Mouse (Mus musculus) heart, embryonic 12.5 days (tissue): ENCODE data around the gene Hes1. TPM values are rescaled to one million over a fixed set of nuclear protein-coding genes. Genes with fewer than 3 reads are reported as not detected.
A peak's percentile ranks its signal among the peaks of the same experiment; 100 is the strongest.

Experiments
- ATAC-seq: fragments of 200-750 bp; cut with Nextera tagmentation; 2 replicates; pipeline ENCODE4 v1.8.0; 2017; ENCODE audit warnings: moderate TSS enrichment, moderate library complexity; ENCODE audit not compliant: insufficient number of reproducible peaks, low FRiP score
- H3K27ac ChIP-seq: fragments of 300-500 bp; sonication (generic); 2 replicates; pipeline ENCODE4 v1.5.1; 2016; ENCODE audit warnings: mild to moderate bottlenecking, moderate library complexity; ENCODE audit not compliant: poor library complexity, severe bottlenecking
- H3K27me3 ChIP-seq: fragments of 300-500 bp; sonication (generic); replicated peaks from 2 replicates; pipeline ENCODE4 v1.6.1; 2016; ENCODE audit warnings: mild to moderate bottlenecking, moderate library complexity
- H3K36me3 ChIP-seq: fragments of 300-500 bp; sonication (generic); 2 replicates; pipeline ENCODE4 v1.6.1; 2016; ENCODE audit warnings: mild to moderate bottlenecking, moderate library complexity
- H3K4me1 ChIP-seq: fragments of 300-500 bp; sonication (generic); replicated peaks from 2 replicates; pipeline ENCODE4 v1.6.1; 2016; ENCODE audit warnings: mild to moderate bottlenecking
- H3K4me2 ChIP-seq: fragments of 300-500 bp; sonication (generic); 2 replicates; pipeline ENCODE4 v1.6.1; 2016; ENCODE audit warnings: mild to moderate bottlenecking, moderate library complexity
- H3K4me3 ChIP-seq: fragments of 300-500 bp; sonication (generic); 2 replicates; pipeline ENCODE4 v1.5.1; 2016; ENCODE audit warnings: mild to moderate bottlenecking
- H3K9ac ChIP-seq: fragments of 300-500 bp; sonication (generic); 2 replicates; pipeline ENCODE4 v1.6.1; 2016; ENCODE audit warnings: mild to moderate bottlenecking, moderate library complexity
- H3K9me3 ChIP-seq: fragments of 300-500 bp; sonication (generic); replicated peaks from 2 replicates; pipeline ENCODE4 v1.6.1; 2016; ENCODE audit warnings: mild to moderate bottlenecking, moderate library complexity
- WGBS: fragments of 180-500 bp; shearing (Covaris S2); methylation state at CpG from one replicate; pipeline ENCODE4 v1.1.7; 2016; 5-methylcytosine and 5-hydroxymethylcytosine counted together
- polyA plus RNA-seq: library from polyadenylated mRNA; unstranded; fragments of >200 nt; fragmentation: Nextera tagmentation; extraction: Ambion mirVana; gene quantifications from 2 replicates; pipeline ENCODE4 v1.2.1, GENCODE M21; 2016

The Hes1 gene
- polyA plus RNA-seq, 1 experiment from 2014 or later: 32.7 TPM

- 0 out of 2 replicates have a peak, but pooled peaks cover 4% of the 10 kb centered on the region for H3K27me3 ChIP-seq
- 57% methylated on average over 4 of the region's 4 CpGs for WGBS
- H3K9ac ChIP-seq: no peak overlapping the region
- H3K27ac ChIP-seq: no peak overlapping the region
- H3K4me3 ChIP-seq: no peak overlapping the region
- peaks cover 4% of the 10 kb centered on the region; the same call in 1 of the 2 replicates for H3K4me1 ChIP-seq
- no peaks in the 10 kb centered on the region for H3K36me3 ChIP-seq
- no peak overlapping the region for H3K4me2 ChIP-seq
- H3K9me3 ChIP-seq: no peaks in the 10 kb centered on the region
- no peak for ATAC-seq
Measured at GRCm38 (mm10) chr16:30081498-30081897, 17.3 kb downstream of the Hes1 start.

DNA sequence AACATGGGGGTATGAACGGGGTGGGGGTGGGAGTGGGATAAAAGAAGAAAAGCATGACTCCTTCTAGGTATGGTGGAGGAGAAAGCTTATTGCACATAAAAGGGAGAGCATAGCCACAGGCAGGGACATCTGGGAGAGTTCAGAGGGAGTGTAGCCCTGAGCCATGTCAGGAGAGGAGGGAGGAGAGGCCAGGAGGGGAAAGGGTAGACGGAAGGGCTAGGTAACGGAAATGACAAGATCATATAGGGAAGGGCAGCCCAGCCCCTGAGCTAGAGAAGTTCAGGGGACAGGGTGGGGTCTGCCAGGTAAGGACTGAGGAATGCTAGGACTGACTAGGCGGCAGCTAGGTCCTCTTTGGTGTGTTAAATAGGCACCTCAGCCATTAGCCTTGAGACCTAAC is 17.8 kb downstream of the Hes1 start:
- Histone ChIP-seq H3K9me3 (no peaks in the 10 kb centered on the region), H3K27me3 (0 out of 2 replicates have a peak, but pooled peaks cover 4% of the 10 kb centered on the region), H3K27ac (no peak overlapping the region), H3K36me3 (no peaks in the 10 kb centered on the region), H3K9ac (no peak overlapping the region), H3K4me2 (no peak overlapping the region), H3K4me3 (no peak overlapping the region), H3K4me1 (peaks cover 4% of the 10 kb centered on the region; the same call in 1 of the 2 replicates)
- no peak for ATAC-seq
- WGBS: 82% methylated on average over 4 of the region's 4 CpGs

DNA sequence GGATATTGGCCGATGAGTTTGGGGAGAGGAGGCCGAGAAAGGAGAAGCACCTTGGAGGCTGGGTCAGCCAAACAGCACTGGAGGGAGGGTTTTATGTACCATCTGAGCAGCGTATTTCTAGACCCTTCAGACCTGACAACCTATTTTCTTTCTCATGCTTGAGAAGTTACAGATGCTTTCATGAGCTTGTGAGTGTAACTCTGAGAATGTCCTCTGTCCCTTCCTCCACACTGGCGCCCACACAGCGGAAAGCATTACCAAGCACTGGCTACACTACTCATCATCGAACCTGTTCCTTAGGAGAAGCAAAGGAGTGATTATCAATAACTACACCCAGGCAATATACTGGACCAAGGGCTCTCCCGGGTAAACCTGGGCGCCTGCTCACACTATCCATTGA is 18.8 kb downstream of the Hes1 start:
- 88% methylated on average over 8 of the region's 8 CpGs for WGBS

DNA sequence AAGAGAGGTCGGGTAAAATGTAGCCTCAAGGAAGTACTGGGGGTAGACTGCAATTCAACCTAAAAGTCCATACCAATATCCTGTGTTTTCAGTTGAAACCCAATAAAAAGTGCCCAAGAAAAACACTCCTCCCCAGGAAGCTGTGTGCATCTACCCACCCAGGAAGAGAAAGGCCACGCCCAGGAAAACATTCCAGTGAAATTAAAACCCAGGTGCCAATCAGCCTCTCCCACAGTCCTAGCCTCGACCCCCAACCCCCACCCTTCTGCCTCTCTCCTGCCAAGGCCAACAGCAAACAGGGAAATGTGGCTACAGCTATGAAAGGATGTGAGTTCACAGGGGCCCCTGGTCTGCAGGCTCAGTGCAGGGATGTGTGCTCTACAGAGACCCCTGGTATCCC is 19.4 kb downstream of the Hes1 start:
- no peak overlapping the region for H3K4me2 ChIP-seq
- no peaks in the 10 kb centered on the region for H3K36me3 ChIP-seq
- H3K27ac ChIP-seq: no peak overlapping the region
- H3K4me3 ChIP-seq: no peak overlapping the region
- H3K27me3 ChIP-seq: 0 out of 2 replicates have a peak, but pooled peaks cover 4% of the 10 kb centered on the region
- ATAC-seq: no peak
- no peaks in the 10 kb centered on the region for H3K9me3 ChIP-seq
- no peak overlapping the region for H3K9ac ChIP-seq
- peaks cover 4% of the 10 kb centered on the region; the same call in 1 of the 2 replicates for H3K4me1 ChIP-seq
- 50% methylated on average over 3 of the region's 3 CpGs for WGBS

More for the DNA sequence above, 18.8 kb downstream of the Hes1 start:
- no peak overlapping the region for H3K4me3 ChIP-seq
- no peaks in the 10 kb centered on the region for H3K36me3 ChIP-seq
- ATAC-seq: no peak
- peaks cover 4% of the 10 kb centered on the region; the same call in 1 of the 2 replicates for H3K4me1 ChIP-seq
- H3K9ac ChIP-seq: no peak overlapping the region
- H3K27me3 ChIP-seq: 0 out of 2 replicates have a peak, but pooled peaks cover 4% of the 10 kb centered on the region
- H3K9me3 ChIP-seq: no peaks in the 10 kb centered on the region
- no peak overlapping the region for H3K4me2 ChIP-seq
- no peak overlapping the region for H3K27ac ChIP-seq

- Histone ChIP-seq H3K4me2 (no peak overlapping the region), H3K27me3 (peaks cover 1% of the 10 kb centered on the region), H3K9ac (no peak overlapping the region), H3K4me3 (no peak overlapping the region), H3K9me3 (no peaks in the 10 kb centered on the region), H3K27ac (no peak overlapping the region), H3K4me1 (no peaks in the 10 kb centered on the region), H3K36me3 (no peaks in the 10 kb centered on the region)
- WGBS: 83% methylated on average over 5 of the region's 5 CpGs
- ATAC-seq: no peak
Measured at GRCm38 (mm10) chr16:30088646-30089045, 24.5 kb downstream of the Hes1 start.

GRCm38 (mm10) chr16:30090200-30090865 is 26.1 kb downstream of the Hes1 start:
- no peak overlapping the region for H3K4me2 ChIP-seq
- H3K4me3 ChIP-seq: no peak overlapping the region
- H3K9ac ChIP-seq: no peak overlapping the region
- no peak overlapping the region for H3K27ac ChIP-seq
- WGBS: 76% methylated on average over 9 of the region's 9 CpGs
- no peaks in the 10 kb centered on the region for H3K36me3 ChIP-seq
- no peaks in the 10 kb centered on the region for H3K9me3 ChIP-seq
- no peaks in the 10 kb centered on the region for H3K4me1 ChIP-seq
- H3K27me3 ChIP-seq: peaks cover 4% of the 10 kb centered on the region
- no peak for ATAC-seq

- Histone ChIP-seq H3K4me1 (peaks cover 17% of the 10 kb centered on the region), H3K36me3 (no peaks in the 10 kb centered on the region), H3K27me3 (peaks cover 4% of the 10 kb centered on the region), H3K4me2 (no peak overlapping the region), H3K4me3 (no peak overlapping the region), H3K9ac (no peak overlapping the region), H3K9me3 (no peaks in the 10 kb centered on the region), H3K27ac (no peak overlapping the region)
- ATAC-seq: no peak
- 80% methylated on average over 3 of the region's 3 CpGs for WGBS
Measured at GRCm38 (mm10) chr16:30096050-30096449, 31.9 kb downstream of the Hes1 start.

DNA sequence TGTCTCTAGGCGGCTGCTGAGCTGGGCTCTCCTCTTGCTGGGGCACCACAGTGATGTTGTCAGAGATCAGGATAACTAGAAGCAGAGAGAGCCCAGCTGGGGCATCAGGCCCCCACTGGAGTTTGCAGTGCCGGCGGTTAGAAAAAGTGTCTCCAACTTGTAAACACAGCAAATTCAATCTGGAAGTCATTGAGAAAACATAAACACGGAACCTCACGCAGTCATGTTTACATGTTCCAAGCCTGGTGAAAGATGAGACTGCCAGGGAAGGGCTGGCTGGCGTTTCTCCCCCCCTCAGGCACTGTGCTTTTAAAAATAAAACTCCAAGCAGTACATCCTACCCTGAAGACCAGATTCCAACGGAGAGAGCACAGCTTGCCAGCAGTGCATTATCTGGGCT is 32.3 kb downstream of the Hes1 start:
- Histone ChIP-seq H3K27ac (no peak overlapping the region), H3K9ac (no peak overlapping the region), H3K9me3 (no peaks in the 10 kb centered on the region), H3K4me3 (no peak overlapping the region), H3K4me1 (peaks cover 17% of the 10 kb centered on the region), H3K4me2 (peak overlapping the region; percentile 20; the same call in 1 of the 2 replicates), H3K36me3 (no peaks in the 10 kb centered on the region), H3K27me3 (peaks cover 4% of the 10 kb centered on the region)
- ATAC-seq: no peak
- WGBS: 18% methylated on average over 7 of the region's 7 CpGs

GRCm38 (mm10) chr16:30099124-30099523 is 34.9 kb downstream of the Hes1 start:
- H3K36me3 ChIP-seq: no peaks in the 10 kb centered on the region
- 78% methylated on average over 5 of the region's 5 CpGs for WGBS
- no peak overlapping the region for H3K27ac ChIP-seq
- no peak for ATAC-seq
- peaks cover 31% of the 10 kb centered on the region for H3K4me1 ChIP-seq
- H3K9ac ChIP-seq: no peak overlapping the region
- H3K9me3 ChIP-seq: no peaks in the 10 kb centered on the region
- no peaks in the 10 kb centered on the region; the same call in 1 of the 2 replicates for H3K27me3 ChIP-seq
- H3K4me2 ChIP-seq: no peak overlapping the region
- no peak overlapping the region for H3K4me3 ChIP-seq

DNA sequence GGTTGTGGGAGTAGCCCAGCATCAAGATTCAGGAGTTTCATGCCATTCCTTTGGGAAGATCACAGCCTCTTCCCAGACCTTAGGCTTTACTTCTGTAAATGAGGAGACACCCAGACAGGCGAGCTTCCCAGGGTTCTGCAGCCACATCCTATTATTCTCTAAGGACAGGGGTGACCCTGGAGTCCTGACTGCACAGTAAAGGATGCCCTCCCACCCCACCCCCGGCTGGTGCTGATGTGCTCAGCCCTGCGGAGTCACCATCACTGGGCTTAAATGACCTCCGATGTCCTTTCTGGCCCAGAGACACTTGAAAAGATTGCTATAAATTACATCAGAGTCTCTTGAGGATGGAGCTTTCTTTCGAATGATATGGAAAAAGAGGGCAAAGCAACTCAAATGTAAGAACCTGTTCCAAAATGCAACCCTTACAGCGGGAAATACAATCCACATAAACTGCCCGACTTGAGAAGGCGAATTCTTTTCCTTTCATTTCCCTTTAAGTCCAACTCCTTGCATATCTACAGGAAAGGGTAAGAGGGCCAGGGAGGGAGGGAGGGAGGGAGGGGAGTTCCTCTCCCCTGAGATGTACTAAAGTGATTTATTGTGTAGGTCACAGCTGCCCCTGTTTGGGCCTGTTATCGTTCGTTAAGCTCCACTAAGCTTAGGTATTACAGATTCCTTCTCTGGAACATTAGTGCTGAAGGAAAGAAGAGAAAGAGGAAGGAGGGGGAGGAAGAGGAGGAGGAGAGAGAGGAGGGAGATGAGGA is 38.1 kb downstream of the Hes1 start:
- no peak for ATAC-seq
- no peak overlapping the region for H3K4me3 ChIP-seq
- WGBS: 23% methylated on average over 10 of the region's 10 CpGs
- peaks cover 7% of the 10 kb centered on the region; the same call in 1 of the 2 replicates for H3K27me3 ChIP-seq
- no peaks in the 10 kb centered on the region for H3K9me3 ChIP-seq
- peaks cover 15% of the 10 kb centered on the region for H3K4me1 ChIP-seq
- no peak overlapping the region for H3K4me2 ChIP-seq
- H3K27ac ChIP-seq: peak overlapping the region; percentile 52
- H3K36me3 ChIP-seq: no peaks in the 10 kb centered on the region
- no peak overlapping the region; the same call in 1 of the 2 replicates for H3K9ac ChIP-seq

- Histone ChIP-seq H3K9ac (no peak overlapping the region), H3K4me1 (peaks cover 15% of the 10 kb centered on the region), H3K4me3 (no peak overlapping the region), H3K27me3 (peaks cover 9% of the 10 kb centered on the region; the same call in 1 of the 2 replicates), H3K4me2 (no peak overlapping the region), H3K27ac (no peak overlapping the region), H3K36me3 (no peaks in the 10 kb centered on the region), H3K9me3 (no peaks in the 10 kb centered on the region)
- WGBS: 17% methylated on average over 3 of the region's 3 CpGs
- ATAC-seq: no peak
Measured at GRCm38 (mm10) chr16:30102982-30103381, 38.8 kb downstream of the Hes1 start.
